Mouse (Mus musculus) spleen, adult 2 months (tissue): ENCODE results near the gene Fam3a.

Experiments
- CTCF ChIP-seq: fragments of 200-500 bp; IDR thresholded peaks from 2 replicates; pipeline ENCODE4 v1.5.1; 2011; ENCODE audit warnings: mild to moderate bottlenecking, inconsistent platforms; ENCODE audit not compliant: insufficient read depth, insufficient read length, insufficient replicate concordance; ENCODE audit errors: extremely low read depth
- POLR2A ChIP-seq: fragments of 200-500 bp; IDR thresholded peaks from 2 replicates; pipeline ENCODE4 v1.6.1; 2011; ENCODE audit warnings: low read depth, low read length, inconsistent platforms

DNA sequence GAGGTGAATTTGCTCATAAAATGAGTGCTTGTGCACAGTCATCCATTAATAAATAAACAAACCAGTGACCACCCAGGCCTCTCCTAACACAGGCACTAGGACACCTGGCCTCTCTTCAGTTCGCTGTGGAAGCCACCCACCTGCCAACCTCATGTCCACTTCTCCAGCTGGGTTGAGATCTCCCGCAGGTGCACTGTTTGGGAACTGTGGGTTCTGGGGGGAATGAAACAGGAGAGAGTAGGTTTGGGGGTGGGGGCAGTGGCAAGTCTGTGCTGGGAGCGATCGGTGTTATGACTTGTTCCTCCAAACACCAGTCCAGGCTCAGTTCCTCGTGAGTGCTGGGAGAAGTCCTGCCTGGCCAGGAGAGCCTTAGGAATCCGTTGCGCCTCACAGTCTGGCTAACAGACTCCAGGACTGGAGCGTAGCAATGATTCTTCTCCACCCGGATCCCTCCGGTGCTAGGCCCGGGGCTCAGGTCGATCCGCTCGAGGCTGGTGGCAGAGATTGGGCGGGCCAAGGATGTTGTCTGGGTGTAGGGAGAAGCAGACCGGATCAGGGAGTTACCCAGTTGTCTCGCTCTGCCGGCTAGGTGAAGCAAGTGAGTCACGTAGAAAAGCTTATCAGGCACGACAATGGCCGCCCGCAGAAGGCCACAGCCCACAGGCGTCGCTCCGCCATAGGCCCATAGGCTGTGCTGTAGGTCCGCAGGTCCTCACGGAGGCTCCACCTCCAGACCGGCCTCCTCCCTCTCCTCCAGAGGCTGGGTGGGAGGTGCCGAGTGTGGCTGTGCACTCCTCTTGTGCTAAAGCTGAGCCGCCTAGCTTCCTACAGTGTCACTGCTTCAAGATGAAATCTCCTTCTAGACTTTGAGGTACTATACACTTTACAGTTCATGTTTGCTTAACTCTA, at the start of gene Fam3a, which contains the start of gene Ikbkg:
- TF ChIP-seq CTCF = peak; percentile 41; the same call in 1 of the 2 replicates
- TF ChIP-seq POLR2A = peak; percentile 36
